Mouse (Mus musculus): ENCODE data around the gene Tmem136.
"Not testable (repeated sequence)": the region's sequence is repeated elsewhere in the genome, so short reads cannot be mapped to it uniquely, and the experiment has no call there.

Tmem136 gene

DNA sequence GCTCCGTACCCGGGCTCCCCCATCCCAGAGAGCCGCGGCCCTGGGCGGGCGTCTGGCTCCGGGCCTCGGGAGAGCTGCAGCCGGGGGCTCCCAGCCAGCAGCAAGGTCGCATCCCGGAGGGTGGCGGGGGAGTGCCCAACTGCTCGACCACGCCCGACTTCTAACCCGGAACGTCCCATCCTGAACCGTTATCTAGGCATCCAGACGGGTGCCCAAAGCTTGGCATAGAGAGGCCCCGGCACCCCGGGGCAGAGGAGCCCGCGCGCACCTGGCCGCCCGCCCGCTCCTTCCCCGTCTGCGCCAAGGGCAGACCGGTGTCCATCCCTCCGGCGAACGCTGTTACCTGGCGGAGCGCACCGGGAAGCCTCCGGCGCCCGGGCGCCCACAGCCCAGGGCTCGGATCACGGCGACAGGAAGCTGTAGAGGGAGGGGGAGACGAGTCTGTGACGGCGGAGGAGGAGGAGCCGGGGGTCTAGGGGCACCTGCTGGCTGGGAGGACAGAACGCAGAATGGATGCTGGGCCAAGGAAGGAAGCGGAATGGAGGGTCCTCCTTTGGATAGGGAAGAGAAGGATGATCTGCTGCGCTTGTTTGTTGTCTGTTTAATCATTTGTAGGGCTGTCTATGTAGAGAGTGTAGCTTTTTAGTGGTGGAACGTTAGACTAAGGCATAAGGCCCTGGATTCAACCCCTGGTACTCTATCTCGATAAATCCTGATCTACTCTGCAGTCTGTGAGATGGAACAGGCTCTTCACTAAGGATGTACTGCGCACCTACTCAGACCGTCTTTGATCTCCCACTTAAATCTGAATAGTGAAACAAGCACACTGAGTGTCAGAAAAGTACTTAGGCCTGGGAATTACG, at the start of gene Tmem136:
Gene Tmem136 (minus strand): TSS at position 437 of the 863 bp plus-strand sequence.
- peak; percentile 77 to 88 for DNase-seq (ENCODE audit: inconsistent age in 2 of 2, low spot score in 1 of 2)

DNA sequence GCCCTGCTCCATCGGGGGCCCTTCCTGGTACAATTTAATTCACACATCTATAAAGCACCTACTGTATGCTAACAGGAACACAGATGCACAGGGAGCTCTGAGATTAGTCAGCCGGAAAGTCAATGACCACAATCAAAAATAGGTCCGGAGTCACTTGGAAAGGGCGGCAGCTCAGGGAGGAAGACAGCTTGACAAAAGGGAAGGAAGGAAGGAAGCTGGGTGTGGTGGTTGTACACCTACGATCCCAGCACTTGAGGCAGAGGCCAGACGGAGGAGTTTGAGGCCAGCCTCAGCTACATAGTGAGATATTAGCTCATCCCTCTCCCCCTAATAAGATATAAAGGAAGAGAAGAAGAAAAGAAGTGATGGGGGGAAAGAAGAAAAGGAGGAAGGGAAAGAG, 39.6 kb upstream of the Tmem136 start:
- no peak for DNase-seq (ENCODE audit: inconsistent age in 2 of 2, low spot score in 1 of 2)

DNA sequence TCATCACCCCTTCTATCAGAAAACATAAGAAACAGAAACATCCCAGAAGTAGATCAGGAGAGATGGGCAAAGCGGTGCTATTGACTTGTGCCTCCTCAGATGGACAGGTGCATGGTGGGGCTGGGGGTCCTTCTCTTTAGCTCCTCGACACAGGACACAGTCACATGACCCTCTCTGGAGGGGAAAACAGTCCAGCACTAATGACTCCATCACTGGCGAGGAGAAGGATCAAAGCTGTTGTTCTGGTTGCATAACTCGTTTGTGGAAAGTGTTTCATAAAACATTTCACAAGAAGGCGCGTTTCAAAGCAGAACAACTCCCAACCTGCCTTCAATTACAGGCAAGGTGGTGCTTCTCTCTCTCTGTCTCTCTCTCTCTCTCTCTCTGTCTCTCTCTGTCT, 35.4 kb upstream of the Tmem136 start:
- no peak for DNase-seq (ENCODE audit: inconsistent age in 2 of 2, low spot score in 1 of 2)

DNA sequence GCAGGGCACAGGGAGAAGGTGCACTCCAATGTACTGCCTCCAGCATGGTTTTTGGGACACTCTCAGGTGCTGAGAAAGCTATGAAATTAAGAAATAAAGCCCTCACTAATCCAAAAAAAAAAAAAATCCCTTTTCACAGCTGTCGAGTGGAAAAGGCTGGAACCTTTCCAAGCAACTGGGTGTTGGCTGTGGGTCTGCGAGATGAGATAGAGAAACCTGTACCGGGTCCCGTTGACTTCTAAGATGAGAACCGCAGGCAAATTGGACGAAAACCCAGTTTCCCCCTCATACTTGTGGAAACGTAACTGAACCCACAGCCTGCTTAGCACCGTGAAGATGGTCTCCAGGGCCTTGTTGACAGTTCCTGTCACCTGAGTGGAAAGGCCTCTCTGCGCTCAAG, 34.6 kb upstream of the Tmem136 start:
- no peak for DNase-seq (ENCODE audit: inconsistent age in 2 of 2, low spot score in 1 of 2)

DNA sequence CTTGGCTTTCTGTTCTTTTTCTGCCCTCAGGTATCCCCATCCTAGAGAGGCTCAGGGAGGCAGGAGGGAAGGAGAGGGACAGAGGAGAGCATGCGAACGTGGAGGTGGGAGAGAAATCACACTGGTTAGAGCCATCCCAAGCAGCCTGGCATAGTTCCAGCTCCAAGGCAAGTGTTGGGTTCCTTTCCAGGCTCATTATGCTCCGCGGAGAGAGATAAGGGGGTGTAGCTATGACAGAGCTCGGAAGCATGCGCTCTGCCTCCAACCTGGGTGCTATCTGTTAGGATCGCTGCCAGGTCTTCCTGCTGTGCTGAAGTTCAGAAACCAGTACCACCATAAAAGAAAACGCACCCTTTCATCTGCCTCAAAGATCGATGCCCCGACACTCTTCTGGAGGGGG, 33.7 kb upstream of the Tmem136 start:
- peak; percentile 27 to 49 for DNase-seq (ENCODE audit: inconsistent age in 2 of 2, low spot score in 1 of 2)

DNA sequence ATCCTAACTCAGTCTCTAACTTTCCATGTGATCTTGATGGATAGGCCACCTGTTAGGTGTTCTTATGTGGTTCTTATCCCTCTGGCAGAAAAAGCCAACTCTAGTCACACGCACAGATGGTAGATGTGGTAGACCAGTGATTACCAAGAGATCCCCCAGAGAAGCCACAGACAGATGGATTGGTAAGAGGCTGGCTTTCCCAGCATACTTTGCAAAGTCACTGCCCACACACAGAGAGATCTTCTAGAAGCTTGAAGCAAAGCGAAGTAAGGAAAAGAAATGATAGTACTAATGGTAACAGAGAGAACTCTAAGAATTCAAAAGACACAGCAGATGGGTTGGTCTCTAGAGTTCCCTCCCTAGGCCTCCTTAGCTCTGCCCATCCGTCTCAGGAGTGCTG, 33.1 kb upstream of the Tmem136 start:
- no peak for DNase-seq (ENCODE audit: inconsistent age in 2 of 2, low spot score in 1 of 2)

DNA sequence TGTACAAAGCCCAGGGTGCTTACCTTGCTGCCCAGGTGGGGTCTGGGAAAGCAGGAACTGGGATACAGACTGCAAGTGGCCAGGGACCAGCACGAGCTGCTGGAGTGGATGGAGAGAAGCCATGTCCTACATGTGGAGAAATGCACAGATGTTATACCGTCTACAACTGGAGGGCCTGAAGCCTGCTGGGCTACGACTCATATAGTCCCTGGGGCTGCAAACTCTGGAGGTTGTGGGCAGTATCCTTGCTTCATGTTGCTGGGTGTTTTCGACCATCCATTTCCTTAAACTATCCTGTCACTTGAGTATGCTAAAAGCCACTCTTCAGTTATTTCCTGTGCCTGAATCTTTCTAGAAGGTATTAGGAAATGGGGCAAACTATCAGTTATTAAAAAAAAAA, 28.8 kb upstream of the Tmem136 start:
- DNase-seq (ENCODE audit: inconsistent age in 2 of 2, low spot score in 1 of 2) = no peak

DNA sequence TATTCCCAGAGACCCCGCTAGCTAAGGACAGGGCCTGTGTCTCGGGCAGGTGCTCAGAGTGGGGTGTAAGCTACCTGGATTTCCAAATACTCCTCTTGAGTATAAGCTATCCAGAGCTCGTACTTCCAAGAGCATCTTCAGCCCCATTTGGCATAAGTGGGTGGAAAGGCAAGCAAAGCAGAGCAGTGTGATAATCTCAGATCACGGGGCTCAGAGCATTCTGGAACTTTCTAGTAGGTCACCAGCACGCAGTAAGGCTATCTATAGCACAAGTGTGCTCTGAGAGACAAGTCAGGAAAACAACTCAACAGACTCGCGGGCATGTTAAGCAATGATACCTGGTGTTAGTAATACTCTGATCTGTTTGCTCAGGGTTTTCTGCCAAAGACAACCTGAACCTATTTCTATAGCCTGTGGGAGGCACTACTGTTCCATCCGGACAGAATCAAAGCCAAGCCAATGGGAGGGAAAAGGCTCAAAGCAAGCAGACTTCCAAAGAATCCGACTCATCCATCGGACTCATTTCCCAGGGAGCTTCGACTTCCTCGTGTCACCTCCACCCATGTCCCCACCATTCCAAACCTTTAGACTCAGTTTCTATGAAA, 27.9 kb upstream of the Tmem136 start:
- DNase-seq (ENCODE audit: inconsistent age in 2 of 2, low spot score in 1 of 2) = no peak

DNA sequence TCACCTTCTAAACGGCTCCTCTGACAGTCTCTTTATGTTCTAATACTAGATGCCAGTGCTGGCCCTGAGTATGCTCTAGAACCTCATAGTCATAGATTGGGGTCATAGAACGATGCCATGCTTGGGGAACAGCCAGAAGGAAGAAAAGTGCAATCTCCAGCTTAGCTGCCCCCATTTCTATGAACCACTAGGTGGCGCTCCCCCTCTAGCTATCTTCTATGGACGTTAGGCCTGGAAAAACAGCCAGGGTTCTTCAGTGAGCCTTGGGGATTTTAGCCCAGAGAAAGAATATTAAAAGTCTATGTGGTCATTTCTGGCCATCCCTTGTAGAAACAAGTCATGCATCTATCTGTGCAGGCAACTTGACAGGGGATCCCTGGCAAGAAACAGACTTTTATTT, 25.5 kb upstream of the Tmem136 start:
- peak; percentile 67 to 90 for DNase-seq (ENCODE audit: inconsistent age in 2 of 2, low spot score in 1 of 2)

DNA sequence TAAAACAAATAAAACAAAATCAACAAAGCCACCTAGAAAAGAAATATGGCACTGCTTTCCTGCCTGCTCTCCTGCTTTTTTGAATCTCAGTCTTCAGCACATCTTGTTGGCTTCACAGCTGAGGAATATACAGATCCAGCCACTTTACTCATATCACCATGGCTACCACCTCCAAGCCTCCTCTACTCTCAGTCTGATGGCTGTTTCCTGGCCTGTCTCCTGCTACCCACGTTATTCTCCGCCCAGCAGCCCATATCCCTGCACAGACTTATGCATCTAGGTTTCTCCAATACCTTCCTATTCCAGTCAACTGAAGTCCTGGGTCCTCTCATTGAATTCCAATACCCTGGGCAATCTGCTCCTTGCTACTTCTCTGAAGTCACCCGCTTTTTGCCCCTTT, 17.2 kb upstream of the Tmem136 start:
- no peak for DNase-seq (ENCODE audit: inconsistent age in 2 of 2, low spot score in 1 of 2)

DNA sequence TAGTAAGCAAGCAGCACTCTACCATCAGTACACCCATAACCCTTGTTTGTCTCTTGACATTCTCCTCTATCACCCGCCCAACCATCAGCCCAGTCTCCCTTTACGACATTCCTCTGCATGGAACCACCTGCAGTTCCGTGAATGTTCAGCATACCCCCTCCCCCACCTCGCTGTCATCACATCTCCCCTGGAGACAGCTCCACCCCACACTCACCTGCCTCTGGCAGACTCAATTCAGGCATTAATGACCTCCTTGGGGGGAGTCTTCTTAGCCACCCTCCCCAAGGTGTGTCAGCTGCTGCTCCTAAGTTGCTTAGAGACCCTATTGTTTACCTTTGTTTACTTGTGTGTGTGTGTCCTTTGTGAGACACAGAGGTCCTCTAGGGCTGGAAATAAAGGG, 16.0 kb upstream of the Tmem136 start:
- DNase-seq (ENCODE audit: inconsistent age in 2 of 2, low spot score in 1 of 2) = no peak

DNA sequence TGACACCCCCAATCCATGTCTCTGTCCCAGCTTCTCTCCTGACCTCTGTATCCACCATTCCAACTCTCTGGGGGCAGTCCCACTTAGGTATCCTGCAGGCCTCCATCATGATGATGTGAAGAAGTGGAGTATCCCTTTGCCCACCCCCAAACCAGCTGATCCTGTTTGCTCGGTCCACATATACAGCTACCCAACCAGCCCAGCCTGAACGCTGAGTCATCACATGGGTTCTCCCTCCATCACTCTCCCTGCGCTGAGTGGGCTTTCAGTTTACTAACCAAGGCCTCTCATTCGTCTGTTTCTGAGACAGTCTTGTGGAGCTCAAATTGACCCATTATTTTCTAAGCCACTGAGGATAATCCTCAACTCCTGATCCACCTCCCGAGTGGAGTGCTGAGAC, 15.6 kb upstream of the Tmem136 start:
- no peak for DNase-seq (ENCODE audit: inconsistent age in 2 of 2, low spot score in 1 of 2)

DNA sequence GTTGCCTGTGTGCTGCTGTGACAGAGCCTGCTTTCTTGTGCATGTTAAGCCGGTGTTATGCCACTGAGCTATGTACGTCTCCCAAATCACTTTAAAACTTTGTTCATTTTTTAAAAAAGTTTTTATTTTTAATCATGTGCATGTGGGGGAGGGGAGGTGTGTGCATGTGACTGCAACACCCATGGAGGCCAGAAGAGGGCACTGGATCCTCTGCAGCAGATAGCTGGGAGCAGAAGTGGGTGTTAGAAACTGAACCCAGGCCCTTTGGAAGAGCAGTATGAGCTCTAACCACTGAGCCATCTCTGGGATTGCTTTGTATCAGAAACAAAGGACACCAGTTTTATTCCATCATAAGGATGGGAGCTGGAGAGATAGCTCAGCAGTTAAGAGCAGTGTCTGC, 14.3 kb upstream of the Tmem136 start:
- DNase-seq (ENCODE audit: inconsistent age in 2 of 2, low spot score in 1 of 2) = no peak

DNA sequence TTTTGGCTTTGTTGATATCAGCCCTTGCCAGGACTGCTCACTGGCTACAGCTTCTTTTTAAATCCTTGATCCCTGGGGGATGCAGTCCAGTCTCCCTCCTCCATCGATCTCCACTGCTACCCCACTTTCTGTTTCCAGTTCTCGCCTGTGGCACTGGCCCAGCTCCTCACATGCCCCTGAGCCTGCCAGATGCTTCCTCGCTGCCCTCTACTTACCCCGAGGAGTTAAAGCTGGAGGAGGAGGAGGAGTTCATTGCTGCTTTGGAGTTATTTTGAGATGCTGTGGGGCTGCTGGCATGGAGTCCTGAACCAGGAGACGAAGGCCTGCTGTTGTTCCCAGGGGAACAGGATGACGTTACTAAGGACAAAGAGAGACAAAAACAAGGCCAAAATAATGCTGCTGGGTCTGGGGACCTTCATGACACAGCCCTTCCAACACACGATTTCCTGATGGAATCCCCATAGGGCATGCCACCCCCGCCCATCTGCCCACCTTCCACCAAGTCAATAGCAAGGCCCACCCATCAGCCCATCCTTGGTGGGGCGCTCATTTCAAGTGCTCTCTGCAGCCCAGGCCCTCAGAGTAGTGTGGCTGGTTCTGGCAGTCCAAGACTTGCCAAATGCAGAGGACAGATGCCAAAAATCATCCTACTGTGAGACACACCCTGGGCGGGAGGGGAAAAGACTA, 10.9 kb upstream of the Tmem136 start:
- DNase-seq (ENCODE audit: inconsistent age in 2 of 2, low spot score in 1 of 2) = peak; percentile 49 to 84

DNA sequence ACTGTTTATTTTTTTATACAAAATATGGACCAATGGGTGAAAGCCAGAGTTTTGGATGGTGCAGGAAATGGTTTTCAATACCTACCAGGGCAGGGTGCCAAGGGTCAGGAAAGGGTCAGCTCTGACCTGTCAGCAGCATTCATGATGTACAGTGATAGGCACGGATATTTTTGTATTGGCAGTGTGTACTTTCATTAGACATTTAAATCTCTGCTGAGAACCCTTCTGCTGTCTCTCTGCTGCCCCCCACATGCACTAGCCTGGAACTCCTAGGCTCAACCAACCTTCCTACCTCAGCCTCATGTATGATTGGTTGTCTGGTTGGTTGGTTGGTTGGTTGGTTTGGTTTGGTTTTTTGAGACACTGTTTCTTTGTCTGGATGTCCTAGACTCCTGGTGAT, 6.0 kb upstream of the Tmem136 start:
- peak; percentile 39 to 57 for DNase-seq (ENCODE audit: inconsistent age in 2 of 2, low spot score in 1 of 2)

DNA sequence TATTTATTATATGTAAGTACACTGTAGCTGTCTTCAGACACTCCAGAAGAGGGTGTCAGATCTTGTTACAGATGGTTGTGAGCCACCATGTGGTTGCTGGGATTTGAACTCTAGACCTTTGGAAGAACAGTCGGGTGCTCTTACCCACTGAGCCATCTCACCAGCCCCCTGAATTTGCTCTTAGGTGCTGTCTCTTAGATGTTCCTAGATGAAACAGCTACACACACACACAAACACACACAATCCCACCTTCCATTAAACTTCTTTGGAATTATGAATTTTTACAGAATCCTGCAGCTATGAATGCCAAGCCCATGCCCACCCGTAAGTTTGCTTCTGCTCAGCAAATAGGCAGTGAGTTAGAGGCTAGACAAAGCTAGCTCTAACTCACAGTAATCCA, 5.6 kb upstream of the Tmem136 start:
- DNase-seq (ENCODE audit: inconsistent age in 2 of 2, low spot score in 1 of 2) = not testable (repeated sequence)

DNA sequence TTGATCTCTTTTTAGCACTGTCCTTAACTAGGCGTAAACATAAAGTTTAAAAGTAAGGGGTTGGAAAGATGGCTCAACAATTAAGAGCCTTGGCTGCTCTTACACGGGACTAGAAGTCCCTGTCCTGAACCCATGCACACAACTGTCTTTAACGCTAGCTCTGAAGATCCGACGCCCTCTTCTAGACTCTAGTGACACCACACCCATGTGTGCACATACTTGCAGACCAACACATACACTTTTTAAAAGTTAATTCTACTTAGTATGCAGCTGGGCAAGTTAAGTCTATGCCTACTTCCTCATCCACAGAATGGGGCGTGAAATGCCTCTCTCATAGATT, 597 bp upstream of the Tmem136 start:
- DNase-seq (ENCODE audit: inconsistent age in 2 of 2, low spot score in 1 of 2) = no peak

DNA sequence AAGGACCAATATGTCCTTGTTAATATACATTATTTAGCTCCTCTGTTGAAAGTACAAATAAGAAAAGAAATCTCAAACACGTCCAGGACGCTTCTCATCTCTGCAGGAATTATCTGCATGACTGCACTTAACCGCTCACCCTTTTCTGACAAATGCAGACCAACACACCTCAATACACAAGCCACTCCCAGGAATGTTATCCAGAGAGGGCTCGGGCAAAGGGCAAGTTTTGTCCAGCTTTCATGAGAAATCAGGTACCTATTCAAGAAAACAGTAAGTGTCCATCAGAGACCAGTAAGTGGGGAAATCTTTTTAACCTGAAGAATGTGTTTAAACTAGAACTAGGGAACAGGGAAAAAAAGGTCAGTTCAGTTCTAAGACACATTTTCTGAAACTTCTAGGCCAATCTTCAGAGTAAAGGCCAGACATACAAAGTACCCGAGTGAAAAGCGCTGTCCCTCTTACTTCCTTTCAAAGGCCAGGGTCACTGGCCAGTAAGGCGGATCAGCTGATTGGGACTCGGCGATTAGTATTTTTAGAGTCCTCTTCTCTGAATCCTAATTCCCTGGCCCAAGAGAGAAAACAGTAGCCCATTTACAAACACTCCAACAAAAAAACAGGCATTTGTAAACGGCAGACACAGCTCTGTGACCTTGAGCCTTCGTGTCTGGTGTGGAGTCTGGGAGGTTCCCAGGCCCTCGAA, 788 bp downstream of the Tmem136 start:
- no peak for DNase-seq (ENCODE audit: inconsistent age in 2 of 2, low spot score in 1 of 2)

DNA sequence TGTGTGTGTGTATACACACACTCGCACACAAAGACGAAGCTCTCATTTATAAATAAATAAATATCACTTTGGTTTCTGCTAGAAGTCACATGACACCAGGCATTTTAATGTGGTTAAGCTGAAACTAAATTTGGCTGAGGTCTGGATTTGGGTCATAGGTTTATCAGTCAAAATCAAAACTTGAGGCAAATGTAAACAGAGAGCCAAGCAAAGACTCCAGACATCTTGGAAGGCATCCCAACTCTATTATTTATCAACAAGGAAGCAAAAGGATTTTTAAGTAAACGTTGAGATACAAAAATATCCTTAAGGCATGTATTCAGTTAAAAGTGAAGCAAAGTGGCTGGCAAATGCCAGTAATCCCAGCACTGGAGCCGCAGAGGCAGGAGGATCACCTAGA, 1.5 kb downstream of the Tmem136 start:
- no peak for DNase-seq (ENCODE audit: inconsistent age in 2 of 2, low spot score in 1 of 2)

DNA sequence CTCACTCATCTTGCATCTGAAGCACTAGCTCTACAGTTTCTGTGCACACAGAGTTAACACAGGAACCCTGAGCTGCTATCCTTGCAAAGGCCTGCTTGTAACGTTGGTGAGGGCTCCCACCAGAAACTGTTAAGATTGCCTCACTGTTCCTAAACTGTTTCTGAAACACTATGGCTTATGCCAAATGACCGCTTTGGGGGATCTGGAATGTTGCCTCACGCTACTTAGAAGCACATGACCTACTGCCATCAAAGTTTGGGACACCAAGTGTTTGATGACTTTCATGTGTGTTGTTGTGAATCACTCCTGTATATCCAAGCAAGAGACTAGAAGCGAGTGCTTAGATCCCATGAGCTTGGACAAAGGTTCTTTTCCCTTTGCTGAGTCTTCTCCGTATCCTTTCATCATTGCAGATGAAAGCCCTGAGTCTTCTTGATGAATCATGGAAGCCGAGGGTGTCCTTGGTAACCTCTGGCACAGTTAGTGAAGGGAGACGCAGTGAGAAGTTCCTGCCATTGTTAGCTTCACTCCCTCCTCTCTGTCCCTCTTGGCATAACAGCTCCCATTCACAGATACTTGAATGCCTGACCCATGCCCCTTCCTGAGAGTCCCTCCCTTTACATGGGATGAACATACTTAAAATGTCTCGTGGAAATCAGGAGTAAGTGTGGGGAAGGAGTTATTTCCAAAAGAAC, 5.9 kb downstream of the Tmem136 start:
- DNase-seq (ENCODE audit: inconsistent age in 2 of 2, low spot score in 1 of 2) = peak; percentile 65 to 85

DNA sequence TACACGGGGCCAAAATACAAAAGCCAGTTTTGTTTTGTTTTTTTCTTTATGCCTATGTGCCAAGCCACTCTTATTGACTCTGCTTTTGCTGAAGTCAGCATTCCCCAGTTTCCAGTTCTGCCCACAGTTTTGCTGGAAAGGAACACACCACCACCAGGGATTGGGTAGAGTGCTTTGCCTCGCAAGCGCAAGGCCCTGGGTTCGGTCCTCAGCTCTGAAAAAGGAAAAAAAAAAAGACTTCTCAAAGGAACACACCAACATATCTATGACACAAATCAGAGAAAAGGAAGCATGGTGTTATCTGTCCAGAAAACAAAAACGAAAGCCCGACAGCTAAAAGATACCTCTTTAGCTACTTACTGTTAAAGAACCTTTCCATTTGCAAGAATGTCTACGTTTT, 7.2 kb downstream of the Tmem136 start:
- DNase-seq (ENCODE audit: inconsistent age in 2 of 2, low spot score in 1 of 2) = no peak
